Mouse (Mus musculus): ENCODE results near the gene Mettl27. TPM values are rescaled to one million over a fixed set of nuclear protein-coding genes. Genes with fewer than 3 reads are reported as not detected.
"Not testable (repeated sequence)": the region's sequence is repeated elsewhere in the genome, so short reads cannot be mapped to it uniquely, and the experiment has no call there.

The Mettl27 gene
- polyA plus RNA-seq, 1 experiment from 2014 or later: 9.4 TPM

DNA sequence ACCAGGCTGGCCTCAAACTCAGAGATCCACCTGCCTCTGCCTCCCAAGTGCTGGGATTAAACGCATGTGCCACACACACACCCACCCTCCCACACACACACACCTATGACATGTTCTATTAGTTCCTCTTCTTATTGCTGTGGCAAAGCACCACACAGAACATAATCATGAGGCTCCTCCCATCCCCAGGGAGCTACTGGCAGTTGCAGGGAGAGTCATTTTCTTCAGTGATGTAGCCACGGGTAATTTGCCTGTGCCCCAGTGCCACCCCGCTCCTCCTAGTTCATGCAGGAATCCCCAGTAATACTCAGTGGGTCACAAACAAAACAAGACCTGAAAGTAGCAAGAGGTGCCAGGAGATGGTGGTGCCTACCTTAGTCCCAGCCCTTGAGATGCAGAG, 2.5 kb downstream of the Mettl27 start:
- DNase-seq (ENCODE audit: low spot score) (no peak), ATAC-seq (ENCODE audit: low FRiP score, low TSS enrichment) (no peak)
- Histone ChIP-seq H3K9ac (ENCODE audit: low read length) (no peak overlapping the region), H3K27ac (replicated peaks) (no peak overlapping the region), H3K4me2 (replicated peaks; ENCODE audit: low read depth) (no peak overlapping the region), H3K4me1 (replicated peaks; ENCODE audit: control insufficient read depth, insufficient read depth) (no peaks in the 10 kb centered on the region), H3K27me3 (ENCODE audit: control insufficient read depth, insufficient read depth, low read length) (no peaks in the 10 kb centered on the region), H3K9me3 (ENCODE audit: control insufficient read depth, low read length) (no peaks in the 10 kb centered on the region), H3K36me3 (ENCODE audit: control insufficient read depth, insufficient read depth, low read length) (no peaks in the 10 kb centered on the region), H3K4me3 (ENCODE audit: low read depth, low read length) (no peak overlapping the region)
- 87% methylated on average over 3 of the region's 3 CpGs for WGBS
- TF ChIP-seq EP300 (optimal IDR thresholded peaks at IDR 0.05) (no peak), CTCF (IDR thresholded peaks at IDR 0.05; ENCODE audit: low read depth) (no peak)

DNA sequence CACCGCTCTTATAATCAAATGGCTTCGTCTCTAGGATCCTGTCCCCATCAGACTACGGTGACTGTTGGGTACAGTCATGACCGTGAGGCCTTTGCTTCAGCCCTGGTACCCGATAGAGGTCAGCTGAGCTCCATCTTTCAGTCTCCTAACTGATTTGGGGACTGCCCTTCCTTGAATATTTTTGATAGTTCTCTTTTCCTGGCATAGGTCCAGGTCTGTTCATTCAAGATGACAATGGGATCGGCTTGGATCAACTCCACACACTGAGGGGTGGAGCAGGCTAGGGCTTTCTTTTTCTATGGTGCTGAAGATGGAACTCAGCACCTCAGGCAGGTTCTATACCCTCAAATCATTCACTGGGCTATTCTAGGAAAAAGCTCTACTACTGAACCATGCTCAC, 3.9 kb downstream of the Mettl27 start:
- 77% methylated on average over 6 of the region's 6 CpGs for WGBS
- Histone ChIP-seq H3K36me3 (ENCODE audit: control insufficient read depth, insufficient read depth, low read length) (no peaks in the 10 kb centered on the region), H3K9ac (ENCODE audit: low read length) (no peak overlapping the region), H3K9me3 (ENCODE audit: control insufficient read depth, low read length) (no peaks in the 10 kb centered on the region), H3K27me3 (ENCODE audit: control insufficient read depth, insufficient read depth, low read length) (no peaks in the 10 kb centered on the region), H3K4me3 (ENCODE audit: low read depth, low read length) (no peak overlapping the region), H3K27ac (replicated peaks) (no peak overlapping the region), H3K4me1 (replicated peaks; ENCODE audit: control insufficient read depth, insufficient read depth) (no peaks in the 10 kb centered on the region), H3K4me2 (replicated peaks; ENCODE audit: low read depth) (no peak overlapping the region)
- no peak for TF ChIP-seq CTCF (IDR thresholded peaks at IDR 0.05; ENCODE audit: low read depth)
- no peak for TF ChIP-seq EP300 (optimal IDR thresholded peaks at IDR 0.05)
- no peak for ATAC-seq (ENCODE audit: low FRiP score, low TSS enrichment)
- no peak for DNase-seq (ENCODE audit: low spot score)

DNA sequence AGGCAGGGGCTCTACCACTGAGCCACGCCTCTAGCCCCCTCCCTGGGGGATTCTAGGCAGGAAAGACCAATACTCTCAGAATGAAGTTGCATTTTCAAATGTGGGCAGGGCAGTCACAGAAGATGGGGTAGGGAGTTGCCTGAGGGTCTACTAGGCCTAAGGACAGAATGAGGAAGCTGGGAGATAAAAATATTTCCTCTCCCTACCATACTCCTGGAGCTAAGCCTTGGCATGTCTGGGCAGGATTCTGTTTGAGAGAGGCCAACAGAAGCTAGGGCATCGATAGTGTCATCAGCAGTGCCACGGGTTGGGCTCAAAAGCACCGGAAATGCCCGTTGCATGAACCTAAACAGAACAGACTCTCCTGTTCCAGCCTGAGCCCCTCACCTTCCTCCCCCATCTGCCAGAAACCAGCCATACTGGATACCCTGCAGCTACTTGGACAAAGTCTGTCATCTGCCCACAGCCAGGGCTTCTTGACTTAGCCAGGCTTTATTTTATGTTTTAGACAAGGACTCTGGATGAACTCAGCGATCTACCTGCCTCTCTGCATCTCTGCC, 4.5 kb downstream of the Mettl27 start:
- 75% methylated on average over 6 of the region's 6 CpGs for WGBS
- no peak for TF ChIP-seq CTCF (IDR thresholded peaks at IDR 0.05; ENCODE audit: low read depth)
- TF ChIP-seq EP300 (optimal IDR thresholded peaks at IDR 0.05): no peak

DNA sequence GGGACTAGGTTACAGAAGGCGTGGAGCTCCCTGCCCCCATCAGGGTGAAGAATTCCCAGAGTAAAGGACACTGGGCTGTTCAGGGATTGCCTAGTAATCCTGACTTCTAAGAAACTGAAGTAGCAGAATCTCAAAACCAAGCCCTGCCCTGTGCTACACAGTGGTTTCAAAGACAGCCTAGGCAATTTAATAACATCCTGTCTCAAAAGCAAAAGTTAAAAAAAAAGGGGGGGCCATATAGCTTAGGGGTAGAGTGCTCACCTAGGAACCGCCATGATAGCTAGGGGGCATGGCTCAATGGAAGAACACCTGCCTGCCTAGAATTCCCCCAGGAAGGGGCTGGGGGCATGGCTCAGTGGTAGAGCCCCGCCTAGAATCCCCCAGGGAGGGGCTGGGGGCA, 6.9 kb downstream of the Mettl27 start:
- H3K4me2 ChIP-seq (replicated peaks; ENCODE audit: low read depth): no peak overlapping the region
- no peak overlapping the region for H3K9ac ChIP-seq (ENCODE audit: low read length)
- DNase-seq (ENCODE audit: low spot score): no peak
- no peaks in the 10 kb centered on the region for H3K36me3 ChIP-seq (ENCODE audit: control insufficient read depth, insufficient read depth, low read length)
- no peaks in the 10 kb centered on the region for H3K9me3 ChIP-seq (ENCODE audit: control insufficient read depth, low read length)
- H3K27ac ChIP-seq (replicated peaks): no peak overlapping the region
- ATAC-seq (ENCODE audit: low FRiP score, low TSS enrichment): no peak
- no peaks in the 10 kb centered on the region for H3K27me3 ChIP-seq (ENCODE audit: control insufficient read depth, insufficient read depth, low read length)
- no peaks in the 10 kb centered on the region for H3K4me1 ChIP-seq (replicated peaks; ENCODE audit: control insufficient read depth, insufficient read depth)
- no peak overlapping the region for H3K4me3 ChIP-seq (ENCODE audit: low read depth, low read length)
- no peak for TF ChIP-seq CTCF (IDR thresholded peaks at IDR 0.05; ENCODE audit: low read depth)
- TF ChIP-seq EP300 (optimal IDR thresholded peaks at IDR 0.05): no peak
- 70% methylated on average over 3 of the region's 3 CpGs for WGBS

More for the DNA sequence above, 4.5 kb downstream of the Mettl27 start:
- H3K27ac ChIP-seq (replicated peaks): no peak overlapping the region
- H3K4me2 ChIP-seq (replicated peaks; ENCODE audit: low read depth): no peak overlapping the region
- no peak for DNase-seq (ENCODE audit: low spot score)
- H3K36me3 ChIP-seq (ENCODE audit: control insufficient read depth, insufficient read depth, low read length): no peaks in the 10 kb centered on the region
- no peaks in the 10 kb centered on the region for H3K27me3 ChIP-seq (ENCODE audit: control insufficient read depth, insufficient read depth, low read length)
- no peaks in the 10 kb centered on the region for H3K9me3 ChIP-seq (ENCODE audit: control insufficient read depth, low read length)
- no peak overlapping the region for H3K9ac ChIP-seq (ENCODE audit: low read length)
- no peak for ATAC-seq (ENCODE audit: low FRiP score, low TSS enrichment)
- no peak overlapping the region for H3K4me3 ChIP-seq (ENCODE audit: low read depth, low read length)
- H3K4me1 ChIP-seq (replicated peaks; ENCODE audit: control insufficient read depth, insufficient read depth): no peaks in the 10 kb centered on the region

DNA sequence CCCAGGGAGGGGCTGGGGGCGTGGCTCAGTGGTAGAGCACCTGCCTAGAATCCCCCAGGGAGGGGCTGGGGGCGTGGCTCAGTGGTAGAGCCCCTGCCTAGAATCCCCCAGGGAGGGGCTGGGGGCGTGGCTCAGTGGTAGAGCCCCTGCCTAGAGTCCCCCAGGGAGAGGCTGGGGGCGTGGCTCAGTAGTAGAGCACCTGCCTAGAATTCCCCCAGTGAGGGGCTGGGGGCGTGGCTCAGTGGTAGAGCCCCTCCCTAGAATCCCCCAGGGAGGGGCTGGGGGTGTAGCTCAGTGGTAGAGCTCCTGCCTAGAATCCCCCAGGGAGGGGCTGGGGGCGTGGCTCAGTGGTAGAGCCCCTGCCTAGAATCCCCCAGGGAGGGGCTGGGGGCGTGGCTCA, 7.4 kb downstream of the Mettl27 start:
- ATAC-seq (ENCODE audit: low FRiP score, low TSS enrichment): not testable (repeated sequence)
- WGBS: 100% methylated on average over 4 of the region's 7 CpGs

DNA sequence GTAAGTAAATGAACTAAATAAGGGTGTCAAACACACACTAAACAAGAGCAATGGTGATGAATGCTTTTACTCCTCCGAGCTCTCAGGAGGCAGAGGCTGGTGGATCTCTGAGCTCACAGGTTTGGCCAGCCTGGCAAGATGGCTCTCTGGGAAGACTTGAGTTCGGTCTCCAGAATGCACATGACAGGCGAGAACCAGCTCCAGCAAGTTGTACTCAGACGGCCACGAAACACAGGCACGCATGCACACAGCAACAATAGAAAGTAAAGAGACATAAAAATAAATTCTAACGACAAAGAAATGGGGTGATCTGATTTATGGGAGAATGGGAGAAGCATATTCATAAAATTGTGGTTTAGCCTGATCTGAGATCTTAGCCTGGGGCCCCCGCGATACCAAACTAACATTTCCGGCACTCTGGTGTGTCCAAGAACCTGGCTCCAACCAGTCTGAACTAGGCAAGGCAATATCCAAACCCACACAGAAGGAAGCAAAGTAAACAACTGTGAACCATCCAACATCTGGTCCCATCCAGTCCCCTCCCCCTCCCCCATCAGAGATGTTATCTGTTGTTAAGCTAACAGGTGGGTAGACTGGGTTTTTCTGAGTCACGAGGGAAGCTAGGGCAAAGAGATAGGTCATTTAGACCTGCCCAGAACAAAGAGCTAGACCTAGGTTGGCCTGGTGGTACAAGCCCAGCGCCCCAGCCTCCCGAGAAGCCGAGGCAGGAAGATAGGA, 9.5 kb downstream of the Mettl27 start:
- Histone ChIP-seq H3K27ac (replicated peaks) (0 out of 2 replicates have a peak overlapping the region, but pooled peaks have one; percentile 8), H3K4me1 (replicated peaks; ENCODE audit: control insufficient read depth, insufficient read depth) (no peaks in the 10 kb centered on the region), H3K9ac (ENCODE audit: low read length) (no peak overlapping the region), H3K4me2 (replicated peaks; ENCODE audit: low read depth) (no peak overlapping the region), H3K27me3 (ENCODE audit: control insufficient read depth, insufficient read depth, low read length) (no peaks in the 10 kb centered on the region), H3K36me3 (ENCODE audit: control insufficient read depth, insufficient read depth, low read length) (no peaks in the 10 kb centered on the region), H3K9me3 (ENCODE audit: control insufficient read depth, low read length) (no peaks in the 10 kb centered on the region), H3K4me3 (ENCODE audit: low read depth, low read length) (no peak overlapping the region)
- no peak for DNase-seq (ENCODE audit: low spot score)
- WGBS: 53% methylated on average over 14 of the region's 14 CpGs
- ATAC-seq (ENCODE audit: low FRiP score, low TSS enrichment): no peak; the same call in 1 of the 2 replicates
- TF ChIP-seq EP300 (optimal IDR thresholded peaks at IDR 0.05) (no peak), CTCF (IDR thresholded peaks at IDR 0.05; ENCODE audit: low read depth) (no peak)

More for the DNA sequence above, 7.4 kb downstream of the Mettl27 start:
- not testable (repeated sequence) for H3K9ac ChIP-seq (ENCODE audit: low read length); H3K9me3 ChIP-seq (ENCODE audit: control insufficient read depth, low read length); H3K27ac ChIP-seq (replicated peaks); H3K4me3 ChIP-seq (ENCODE audit: low read depth, low read length); H3K36me3 ChIP-seq (ENCODE audit: control insufficient read depth, insufficient read depth, low read length); DNase-seq (ENCODE audit: low spot score); H3K4me1 ChIP-seq (replicated peaks; ENCODE audit: control insufficient read depth, insufficient read depth); H3K4me2 ChIP-seq (replicated peaks; ENCODE audit: low read depth); H3K27me3 ChIP-seq (ENCODE audit: control insufficient read depth, insufficient read depth, low read length)

Measured in stomach, postnatal 0 days (tissue).